Mouse (Mus musculus) erythroblast, embryonic 14.5 days (primary cell): Measurements from ENCODE around the gene Ccdc130.

Experiments
- GATA1 ChIP-seq: IDR thresholded peaks from 2 replicates; pipeline ENCODE4 v1.6.1; 2012; ENCODE audit warnings: low read length, inconsistent platforms, mixed read lengths
- TAL1 ChIP-seq: IDR thresholded peaks from 3 replicates; pipeline ENCODE4 v1.6.1; 2012; ENCODE audit warnings: low read length, inconsistent platforms, mixed read lengths

DNA sequence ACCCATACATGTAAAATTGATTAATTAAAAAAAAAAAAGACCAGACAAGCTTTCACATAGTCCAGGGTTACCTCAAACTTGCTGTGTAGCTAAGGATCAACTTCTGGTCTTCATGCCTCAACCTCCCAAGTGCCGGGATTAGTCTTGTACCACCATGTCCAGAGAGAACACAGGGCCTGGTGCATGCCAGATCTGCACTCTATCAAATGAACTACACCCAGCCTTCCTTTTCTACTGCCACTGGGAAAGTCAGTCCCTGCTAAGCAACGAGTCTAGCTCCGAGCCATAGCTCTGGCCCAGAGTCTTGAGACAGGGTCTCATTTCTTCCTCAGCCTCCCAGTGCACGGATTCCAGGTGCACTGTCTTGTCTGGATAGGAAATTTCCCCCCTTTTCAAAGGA lies 56.9 kb downstream of the Ccdc130 start:
- TF ChIP-seq GATA1 = no peak
- no peak for TF ChIP-seq TAL1
